Mouse (Mus musculus): ENCODE data around the gene Wscd1.

- no peak for TF ChIP-seq POLR2A (IDR thresholded peaks at IDR 0.05; ENCODE audit: borderline replicate concordance, insufficient read depth, low read length)
- TF ChIP-seq CTCF (IDR thresholded peaks at IDR 0.05; ENCODE audit: borderline replicate concordance, insufficient read depth, low read depth, low read length): no peak
These were observed 29.9 kb downstream of the Wscd1 start for GRCm38 (mm10) chr11:71779642-71780041.
